Comparison of ENCODE assay signal across 11 mouse cellular contexts in the genomic region with DNA sequence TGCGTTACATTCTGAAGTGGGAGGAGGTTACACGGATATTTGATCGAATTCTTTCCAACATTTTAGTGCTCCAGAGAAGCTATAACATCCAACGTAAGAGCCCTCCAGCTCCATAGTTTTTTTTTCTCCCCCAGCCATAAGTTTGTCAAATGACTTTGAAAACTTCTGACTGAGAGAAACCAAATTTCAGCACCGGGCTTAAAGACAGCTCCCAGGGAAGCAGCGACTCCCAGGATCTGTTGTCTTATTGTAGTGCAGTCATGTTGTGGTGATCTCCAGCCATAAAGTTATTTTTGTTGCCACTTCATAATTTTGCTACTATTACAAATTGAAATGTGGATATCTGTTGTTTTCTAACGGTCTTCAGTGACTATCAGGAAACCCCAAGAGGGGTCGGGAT.
DNase-seq lines count a peak whose midpoint lies in the region; ATAC-seq and TF ChIP-seq lines count a peak whose summit lies in the region.
"Had no signal": no experiment of that assay in that cellular context is flagged by ENCODE, and none has a peak within 500 bp of the region (broad histone marks: within the 10 kb centered on the region; RNA-seq: fewer than 3 reads in every experiment).

No protein-coding gene starts in this region.

- H3K4me3 ChIP-seq in hindbrain, embryonic 10.5 days = no peak overlapping the region
- H3K4me3 ChIP-seq in hindbrain, postnatal 0 days (ENCODE audit: low read length) = no peak overlapping the region
- H3K4me3 ChIP-seq: forebrain, embryonic 15.5 days; heart, embryonic 15.5 days had no signal

- H3K4me1 ChIP-seq in hindbrain, embryonic 10.5 days (replicated peaks) = no peaks in the 10 kb centered on the region
- no peaks in the 10 kb centered on the region for H3K4me1 ChIP-seq in hindbrain, postnatal 0 days (ENCODE audit: insufficient read depth, low read length)
- H3K4me1 ChIP-seq: forebrain, embryonic 15.5 days; heart, embryonic 15.5 days had no signal

- H3K36me3 ChIP-seq in hindbrain, embryonic 10.5 days = no peaks in the 10 kb centered on the region
- H3K36me3 ChIP-seq in hindbrain, postnatal 0 days (ENCODE audit: insufficient read depth, low read length) = no peaks in the 10 kb centered on the region
- H3K36me3 ChIP-seq: forebrain, embryonic 15.5 days; G1E; heart, embryonic 15.5 days had no signal

- 46% methylated on average over 8 of the region's 8 CpGs for WGBS in hindbrain, embryonic 10.5 days
- WGBS in hindbrain, postnatal 0 days = 45% methylated on average over 8 of the region's 8 CpGs

- H3K9ac ChIP-seq in hindbrain, postnatal 0 days (replicated peaks; ENCODE audit: low read length) = no peak overlapping the region
- H3K9ac ChIP-seq: forebrain, embryonic 15.5 days; heart, embryonic 15.5 days had no signal

- no peak for TF ChIP-seq CTCF in hindbrain, postnatal 0 days (IDR thresholded peaks at IDR 0.05; ENCODE audit: low read depth)

- no peak overlapping the region for H3K4me2 ChIP-seq in hindbrain, postnatal 0 days (ENCODE audit: low read depth, low read length)
- H3K4me2 ChIP-seq: forebrain, embryonic 15.5 days; heart, embryonic 15.5 days had no signal

- peak; percentile 34 for DNase-seq in hindbrain, embryonic 10.5 days (ENCODE audit: low spot score)
- no peak for DNase-seq in hindbrain, postnatal 0 days (ENCODE audit: low spot score)
- DNase-seq in ovary, postnatal 14 days (ENCODE audit: low spot score) = peak; percentile 10
- DNase-seq in ovary, adult 18-20 months (ENCODE audit: low spot score) = no peak
- DNase-seq in c-Kit-positive CD71-positive TER-119-negative erythroid progenitor cells, embryonic 14.5 days (ENCODE audit: low read depth) = peak; percentile 11
- peak; percentile 56 for DNase-seq in retina, embryonic 14.5 days (ENCODE audit: low spot score)
- DNase-seq in gastrocnemius, postnatal 25 days = no peak

- no peak overlapping the region for H3K27ac ChIP-seq in hindbrain, embryonic 10.5 days
- H3K27ac ChIP-seq in hindbrain, postnatal 0 days = no peak overlapping the region
- H3K27ac ChIP-seq: forebrain, embryonic 15.5 days; heart, embryonic 15.5 days had no signal

- no peaks in the 10 kb centered on the region for H3K9me3 ChIP-seq in hindbrain, embryonic 10.5 days
- H3K9me3 ChIP-seq in hindbrain, postnatal 0 days (ENCODE audit: low read length) = no peaks in the 10 kb centered on the region
- H3K9me3 ChIP-seq: forebrain, embryonic 15.5 days; G1E; heart, embryonic 15.5 days had no signal

- H3K27me3 ChIP-seq in hindbrain, embryonic 10.5 days (ENCODE audit: insufficient read depth, poor library complexity, severe bottlenecking) = no peaks in the 10 kb centered on the region
- no peaks in the 10 kb centered on the region for H3K27me3 ChIP-seq in hindbrain, postnatal 0 days (ENCODE audit: insufficient read depth, low read length)
- H3K27me3 ChIP-seq: forebrain, embryonic 15.5 days; heart, embryonic 15.5 days had no signal

- no peak for ATAC-seq in hindbrain, postnatal 0 days
- no peak for ATAC-seq in megakaryocyte, adult 5-6 weeks (ENCODE audit: poor library complexity, severe bottlenecking)
- ATAC-seq: forebrain, embryonic 15.5 days had no signal

Comparison
In these comparisons a context has a peak if more than half of its experiments do, and no peak if none do; other contexts are left out.
1. DNase-seq: peak in hindbrain, embryonic 10.5 days (single experiment), ovary, postnatal 14 days (single experiment), c-Kit-positive CD71-positive TER-119-negative erythroid progenitor cells, embryonic 14.5 days (single experiment) and retina, embryonic 14.5 days (single experiment); none in hindbrain, postnatal 0 days (single experiment), ovary, adult 18-20 months (single experiment) and gastrocnemius, postnatal 25 days (single experiment).